Mouse (Mus musculus): ENCODE data around the gene Ifna12.
"Not testable (repeated sequence)": the region's sequence is repeated elsewhere in the genome, so short reads cannot be mapped to it uniquely, and the experiment has no call there.

Ifna12 gene

GRCm38 (mm10) chr4:88603276-88603675 is at the start of gene Ifna12:
Gene Ifna12, minus strand, starts transcription at chr4:88603376.
- DNase-seq (ENCODE audit: low read depth, low spot score) = no peak

- no peak for DNase-seq (ENCODE audit: low read depth, low spot score)
Observed at GRCm38 (mm10) chr4:88644359-88644758, 41.2 kb upstream of the Ifna12 start, which contains the start of gene Ifna13. Gene Ifna13, minus strand, starts transcription at chr4:88644459.

- peak; percentile 39 for DNase-seq (ENCODE audit: low read depth, low spot score)
Observed at GRCm38 (mm10) chr4:88642526-88642925, 39.4 kb upstream of the Ifna12 start.

GRCm38 (mm10) chr4:88641077-88641831 is 38.1 kb upstream of the Ifna12 start:
- peak; percentile 100 for DNase-seq (ENCODE audit: low read depth, low spot score)

GRCm38 (mm10) chr4:88640704-88641076 is 37.5 kb upstream of the Ifna12 start:
- no peak for DNase-seq (ENCODE audit: low read depth, low spot score)

- DNase-seq (ENCODE audit: low read depth, low spot score) = no peak
Observed at GRCm38 (mm10) chr4:88634311-88634710, 31.1 kb upstream of the Ifna12 start, which contains the start of gene C87499. Gene C87499, minus strand, starts transcription at chr4:88634411.

- DNase-seq (ENCODE audit: low read depth, low spot score) = no peak
Observed at GRCm38 (mm10) chr4:88592285-88592684, 10.9 kb downstream of the Ifna12 start, which contains the start of gene Ifna9. Gene Ifna9, minus strand, starts transcription at chr4:88592385.

- DNase-seq (ENCODE audit: low read depth, low spot score) = no peak
Observed at GRCm38 (mm10) chr4:88571698-88572097, 31.5 kb downstream of the Ifna12 start, which contains the start of gene Ifna14. Gene Ifna14, minus strand, starts transcription at chr4:88571798.

GRCm38 (mm10) chr4:88561791-88562190 is 41.4 kb downstream of the Ifna12 start:
- DNase-seq (ENCODE audit: low read depth, low spot score) = no peak

- not testable (repeated sequence) for DNase-seq (ENCODE audit: low read depth, low spot score)
Observed at GRCm38 (mm10) chr4:88558145-88558544, 45.0 kb downstream of the Ifna12 start, which contains the start of gene Ifna15. Gene Ifna15, minus strand, starts transcription at chr4:88558245.
